Mouse (Mus musculus): ENCODE measurements around the gene Batf2. TPM values are rescaled to one million over a fixed set of nuclear protein-coding genes. Genes with fewer than 3 reads are reported as not detected.

Batf2 gene
- polyA plus RNA-seq, 1 experiment = not detected

- no peak overlapping the region for H3K4me3 ChIP-seq (replicated peaks)
- TF ChIP-seq TAL1 (IDR thresholded peaks at IDR 0.05; ENCODE audit: low read length) (no peak), GATA1 (IDR thresholded peaks at IDR 0.05; ENCODE audit: low read length) (no peak)
- peaks cover 4% of the 10 kb centered on the region; the same call in 1 of the 2 replicates for H3K9me3 ChIP-seq (ENCODE audit: control insufficient read depth, low read length)
- H3K36me3 ChIP-seq (ENCODE audit: control insufficient read depth) = no peaks in the 10 kb centered on the region
- H3K27me3 ChIP-seq (ENCODE audit: control insufficient read depth) = no peaks in the 10 kb centered on the region; the same call in 1 of the 2 replicates
- no peaks in the 10 kb centered on the region for H3K4me1 ChIP-seq (ENCODE audit: control insufficient read depth)
These were observed 41.8 kb downstream of the Batf2 start for GRCm38 (mm10) chr19:6182534-6182933.

- H3K4me3 ChIP-seq (replicated peaks) = no peak within 1 kb of the TSS
- peaks cover 4% of the 10 kb centered on the region; the same call in 1 of the 2 replicates for H3K9me3 ChIP-seq (ENCODE audit: control insufficient read depth, low read length)
- no peaks in the 10 kb centered on the region for H3K4me1 ChIP-seq (ENCODE audit: control insufficient read depth)
- H3K27me3 ChIP-seq (ENCODE audit: control insufficient read depth) = no peaks in the 10 kb centered on the region; the same call in 1 of the 2 replicates
- TF ChIP-seq TAL1 (IDR thresholded peaks at IDR 0.05; ENCODE audit: low read length) (no peak), GATA1 (IDR thresholded peaks at IDR 0.05; ENCODE audit: low read length) (no peak)
- no peaks in the 10 kb centered on the region for H3K36me3 ChIP-seq (ENCODE audit: control insufficient read depth)
These were observed 43.3 kb downstream of the Batf2 start, which contains the start of gene Majin for GRCm38 (mm10) chr19:6184131-6184530. Gene Majin, plus strand, starts transcription at chr19:6184388.

- Histone ChIP-seq H3K4me3 (replicated peaks) (no peak overlapping the region), H3K4me1 (ENCODE audit: control insufficient read depth) (no peaks in the 10 kb centered on the region), H3K9me3 (ENCODE audit: control insufficient read depth, low read length) (no peaks in the 10 kb centered on the region), H3K36me3 (ENCODE audit: control insufficient read depth) (no peaks in the 10 kb centered on the region), H3K27me3 (ENCODE audit: control insufficient read depth) (no peaks in the 10 kb centered on the region)
- TF ChIP-seq GATA1 (IDR thresholded peaks at IDR 0.05; ENCODE audit: low read length) = no peak
- TF ChIP-seq TAL1 (IDR thresholded peaks at IDR 0.05; ENCODE audit: low read length) = no peak
These were observed 63.5 kb downstream of the Batf2 start for GRCm38 (mm10) chr19:6204265-6204664.

- H3K36me3 ChIP-seq (ENCODE audit: control insufficient read depth) = no peaks in the 10 kb centered on the region
- no peak for TF ChIP-seq GATA1 (IDR thresholded peaks at IDR 0.05; ENCODE audit: low read length)
- H3K4me1 ChIP-seq (ENCODE audit: control insufficient read depth) = no peaks in the 10 kb centered on the region
- H3K4me3 ChIP-seq (replicated peaks) = no peak overlapping the region
- no peaks in the 10 kb centered on the region for H3K9me3 ChIP-seq (ENCODE audit: control insufficient read depth, low read length)
- no peaks in the 10 kb centered on the region for H3K27me3 ChIP-seq (ENCODE audit: control insufficient read depth)
These were observed 65.9 kb downstream of the Batf2 start for GRCm38 (mm10) chr19:6206716-6207115.

GRCm38 (mm10) chr19:6216046-6216705, 75.4 kb downstream of the Batf2 start:
- Histone ChIP-seq H3K27me3 (ENCODE audit: control insufficient read depth) (no peaks in the 10 kb centered on the region; the same call in 1 of the 2 replicates), H3K4me1 (ENCODE audit: control insufficient read depth) (no peaks in the 10 kb centered on the region), H3K9me3 (ENCODE audit: control insufficient read depth, low read length) (no peaks in the 10 kb centered on the region), H3K4me3 (replicated peaks) (no peak overlapping the region), H3K36me3 (ENCODE audit: control insufficient read depth) (no peaks in the 10 kb centered on the region)
- no peak for TF ChIP-seq TAL1 (IDR thresholded peaks at IDR 0.05; ENCODE audit: low read length)
- TF ChIP-seq GATA1 (IDR thresholded peaks at IDR 0.05; ENCODE audit: low read length) = no peak

- H3K27me3 ChIP-seq (ENCODE audit: control insufficient read depth) = no peaks in the 10 kb centered on the region; the same call in 1 of the 2 replicates
- no peaks in the 10 kb centered on the region for H3K4me1 ChIP-seq (ENCODE audit: control insufficient read depth)
- no peak overlapping the region for H3K4me3 ChIP-seq (replicated peaks)
- H3K9me3 ChIP-seq (ENCODE audit: control insufficient read depth, low read length) = no peaks in the 10 kb centered on the region
- TF ChIP-seq GATA1 (IDR thresholded peaks at IDR 0.05; ENCODE audit: low read length) (no peak), TAL1 (IDR thresholded peaks at IDR 0.05; ENCODE audit: low read length) (no peak)
- no peaks in the 10 kb centered on the region for H3K36me3 ChIP-seq (ENCODE audit: control insufficient read depth)
These were observed 77.8 kb downstream of the Batf2 start for GRCm38 (mm10) chr19:6218606-6219005.

Other genes starting within 250 kb of the Batf2 start
- 0.12 and 0.28 TPM in 2 replicates for gene Tigd3, start 246.8 kb upstream of the Batf2 start, polyA plus RNA-seq (2012)
- gene Dpf2, start 228.0 kb upstream of the Batf2 start, polyA plus RNA-seq (2012) = 2.7 and 8.5 TPM in 2 replicates
- gene Cdc42ep2, start 216.2 kb upstream of the Batf2 start, polyA plus RNA-seq (2012) = 0.10 and 0.13 TPM in 2 replicates
- gene Pola2, start 176.8 kb upstream of the Batf2 start, polyA plus RNA-seq (2012) = 6.6 and 6.8 TPM in 2 replicates
- not detected in 2 replicates for gene Slc22a20, start 154.8 kb upstream of the Batf2 start, polyA plus RNA-seq (2012)
- 38.5 and 46.1 TPM in 2 replicates for gene Capn1, start 125.1 kb upstream of the Batf2 start, polyA plus RNA-seq (2012)
- 9.5 and 10.2 TPM in 2 replicates for gene Syvn1, start 94.4 kb upstream of the Batf2 start, polyA plus RNA-seq (2012)
- 4.9 and 6.3 TPM in 2 replicates for gene Mrpl49, start 83.2 kb upstream of the Batf2 start, polyA plus RNA-seq (2012)
- gene Fau, start 83.1 kb upstream of the Batf2 start, polyA plus RNA-seq (2012) = 521 and 530 TPM in 2 replicates
- gene Znhit2, start 79.8 kb upstream of the Batf2 start, polyA plus RNA-seq (2012) = 8.6 and 9.3 TPM in 2 replicates
- 0.31 and 1.4 TPM in 2 replicates for gene Tm7sf2, start 72.6 kb upstream of the Batf2 start, polyA plus RNA-seq (2012)
- gene Vps51, start 63.8 kb upstream of the Batf2 start, polyA plus RNA-seq (2012) = 3.9 and 4.9 TPM in 2 replicates
- gene Tmem262, start 61.0 kb upstream of the Batf2 start, polyA plus RNA-seq (2012) = not detected in 2 replicates
- 0.06 TPM in 1 of 2 replicates, not detected in the other for gene Gm28374, start 58.7 kb upstream of the Batf2 start, polyA plus RNA-seq (2012)
- 5.1 and 6.9 TPM in 2 replicates for gene Zfpl1, start 56.0 kb upstream of the Batf2 start, polyA plus RNA-seq (2012)
- gene Cdca5, start 56.0 kb upstream of the Batf2 start, polyA plus RNA-seq (2012) = 2.2 and 2.3 TPM in 2 replicates
- 1.3 and 1.4 TPM in 2 replicates for gene AC131692.1, start 46.6 kb upstream of the Batf2 start, polyA plus RNA-seq (2012)
- 0.26 and 0.35 TPM in 2 replicates for gene Naaladl1, start 35.2 kb upstream of the Batf2 start, polyA plus RNA-seq (2012)
- gene Sac3d1, start 22.3 kb upstream of the Batf2 start, polyA plus RNA-seq (2012) = 7.2 TPM in 2 replicates
- 87.4 and 91.3 TPM in 2 replicates for gene Snx15, start 12.7 kb upstream of the Batf2 start, polyA plus RNA-seq (2012)
- gene Arl2, start 565 bp downstream of the Batf2 start, polyA plus RNA-seq (2012) = 9.5 and 10.8 TPM in 2 replicates
- not detected in 2 replicates for gene Majin, start 43.4 kb downstream of the Batf2 start, polyA plus RNA-seq (2012)
- gene Gpha2, start 85.4 kb downstream of the Batf2 start, polyA plus RNA-seq (2012) = not detected in 2 replicates
- gene Ppp2r5b, start 94.9 kb downstream of the Batf2 start, polyA plus RNA-seq (2012) = 2.8 and 3.0 TPM in 2 replicates
- gene Atg2a, start 100.7 kb downstream of the Batf2 start, polyA plus RNA-seq (2012) = 5.6 and 6.0 TPM in 2 replicates
- 31.6 and 32.9 TPM in 2 replicates for gene Ehd1, start 135.7 kb downstream of the Batf2 start, polyA plus RNA-seq (2012)
- 0.62 and 0.69 TPM in 2 replicates for gene Cdc42bpg, start 165.5 kb downstream of the Batf2 start, polyA plus RNA-seq (2012)
- gene Men1, start 194.0 kb downstream of the Batf2 start, polyA plus RNA-seq (2012) = 6.4 and 8.3 TPM in 2 replicates
- gene Map4k2, start 200.2 kb downstream of the Batf2 start, polyA plus RNA-seq (2012) = 1.2 and 2.1 TPM in 2 replicates
- 134 and 140 TPM in 2 replicates for gene Sf1, start 222.7 kb downstream of the Batf2 start, polyA plus RNA-seq (2012)
- 0.08 and 0.14 TPM in 2 replicates for gene Pygm, start 243.4 kb downstream of the Batf2 start, polyA plus RNA-seq (2012)